Mouse (Mus musculus) urinary bladder, postnatal 4 days (tissue): ENCODE measurements around the gene Vps54.
"Not testable (repeated sequence)": the region's sequence is repeated elsewhere in the genome, so short reads cannot be mapped to it uniquely, and the experiment has no call there.

Experiments
- DNase-seq, 2 experiments: peaks; one replicate each; pipeline ENCODE4 v3.0.0; 2021 to 2022; ENCODE audit warnings: low spot score in 2 of 2

The Vps54 gene

DNA sequence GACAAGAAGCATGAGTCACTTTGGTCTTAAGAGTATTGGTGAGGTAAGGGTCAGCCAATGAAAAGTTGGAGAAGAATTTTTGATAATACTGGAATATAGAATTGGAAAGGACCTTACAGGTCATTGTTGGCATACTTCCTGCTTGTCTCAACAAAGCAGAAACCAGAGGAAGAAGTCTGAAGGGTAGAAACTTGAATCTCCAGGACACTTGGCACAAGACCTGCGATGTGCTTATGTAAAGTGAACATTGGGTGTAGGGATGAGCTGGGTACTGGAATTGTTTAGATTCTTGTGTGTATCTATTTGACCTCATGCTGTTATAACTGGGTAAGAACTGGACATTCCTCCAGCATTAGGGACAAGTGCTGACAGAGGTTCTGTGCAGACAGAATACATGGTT, 2.3 kb downstream of the Vps54 start:
- no peak for DNase-seq

DNA sequence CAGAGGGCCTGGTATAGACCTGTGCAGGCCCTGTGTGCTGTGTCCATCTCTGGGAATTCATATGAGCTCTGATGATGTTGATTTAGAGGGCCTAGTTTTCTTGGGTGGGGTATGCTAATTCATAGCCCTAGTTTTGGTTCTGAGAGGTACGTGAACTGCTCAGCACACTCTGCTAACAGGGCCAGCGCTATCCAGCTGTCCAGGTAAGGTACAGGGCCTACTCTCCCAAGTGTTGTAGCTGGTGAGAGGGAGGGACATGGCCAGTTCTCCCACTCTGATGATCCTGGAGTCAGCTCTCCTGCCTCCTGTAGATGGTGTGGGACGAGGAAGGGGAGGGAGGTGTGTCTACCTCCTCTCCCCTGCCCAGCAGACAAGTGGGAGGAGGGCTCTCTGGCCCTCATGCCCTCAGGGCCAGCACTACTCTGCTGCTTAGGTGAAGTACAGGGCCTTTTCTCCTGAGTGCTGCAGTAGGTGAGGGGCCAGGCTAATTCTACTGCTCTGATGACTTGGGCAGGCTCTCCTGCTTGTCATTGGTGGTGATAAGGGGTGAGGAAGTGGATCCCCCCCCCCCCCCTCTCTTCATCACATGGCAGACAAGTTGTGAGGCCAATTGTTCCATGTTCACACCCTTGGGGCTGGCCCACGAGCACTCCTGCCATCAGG, 8.3 kb downstream of the Vps54 start:
- DNase-seq = no peak

DNA sequence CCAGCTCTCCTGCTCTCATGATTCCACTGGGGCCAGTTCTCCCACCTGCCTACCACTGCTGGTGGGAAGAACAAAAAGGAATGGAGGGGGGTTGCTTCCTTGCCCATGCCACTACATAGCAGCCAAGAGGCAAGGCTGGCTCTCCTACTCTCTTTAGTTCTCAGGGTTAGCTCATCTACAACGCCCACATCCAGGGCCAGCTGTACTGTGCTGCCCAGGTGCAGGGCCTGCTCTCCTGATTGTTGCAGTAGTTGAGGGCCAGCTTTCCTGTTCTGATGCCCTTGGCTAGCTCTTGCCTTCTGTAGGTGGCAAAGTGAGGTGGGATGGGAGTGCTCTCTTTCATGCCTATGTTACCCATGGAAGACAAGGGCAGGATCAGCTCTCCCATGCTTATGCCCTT, 8.9 kb downstream of the Vps54 start:
- no peak for DNase-seq

DNA sequence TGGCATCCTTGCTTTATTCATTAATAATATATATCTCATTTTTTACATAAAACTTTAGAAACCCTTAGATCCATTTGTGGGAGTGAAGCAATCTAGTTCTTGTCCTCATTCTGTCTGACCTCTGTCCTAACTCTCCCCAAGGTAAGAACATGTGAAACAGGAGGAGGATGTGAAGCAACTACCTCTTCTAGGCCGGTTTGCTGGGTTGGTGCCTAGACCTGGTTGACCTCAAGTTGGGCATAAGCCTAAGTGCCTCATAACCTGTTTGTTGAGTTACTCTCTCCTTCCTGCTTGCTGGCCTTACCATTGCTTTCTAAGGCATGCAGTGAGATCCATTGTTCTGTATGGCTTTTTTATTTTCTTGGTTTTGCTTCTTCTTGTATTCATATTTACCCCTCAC, 11.3 kb downstream of the Vps54 start:
- DNase-seq = no peak

DNA sequence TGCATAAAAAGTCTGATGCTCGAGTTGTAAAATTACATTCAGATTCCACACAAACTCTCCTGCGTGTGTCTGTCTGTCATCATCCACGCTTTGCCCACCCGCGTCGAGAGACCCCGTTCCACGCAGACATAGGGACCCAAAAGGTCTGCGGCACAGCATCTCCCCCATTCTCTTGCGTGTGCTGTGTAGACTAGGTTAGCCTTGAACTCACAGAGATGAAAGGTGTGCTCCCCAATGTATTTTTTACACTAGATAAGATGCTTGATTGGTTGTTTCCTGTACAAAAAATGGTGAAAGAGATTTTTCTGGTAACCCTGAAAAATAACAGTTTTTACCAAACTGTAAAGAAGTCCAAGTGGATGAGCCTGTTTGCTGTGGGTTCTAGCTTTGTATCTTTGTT, 19.5 kb downstream of the Vps54 start:
- not testable (repeated sequence) for DNase-seq

DNA sequence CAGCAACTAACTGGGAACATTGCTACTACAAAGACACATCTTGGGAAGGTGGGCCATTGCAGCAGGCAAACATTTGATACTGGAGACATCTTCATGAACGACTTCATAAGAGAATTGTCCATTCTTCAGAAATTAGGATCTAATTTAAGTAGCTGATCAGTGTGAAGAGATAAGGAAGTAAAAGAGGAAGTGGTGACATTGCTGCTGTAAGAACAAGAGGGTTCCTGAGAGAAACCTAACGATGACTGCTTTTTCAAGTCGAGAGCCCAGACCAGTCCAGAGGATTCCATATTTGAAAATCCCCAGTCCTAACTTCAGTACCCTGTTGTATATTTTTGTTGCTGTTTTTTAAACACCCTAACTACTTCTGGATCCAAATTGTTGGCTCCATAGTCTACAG, 26.3 kb downstream of the Vps54 start:
- DNase-seq = no peak

DNA sequence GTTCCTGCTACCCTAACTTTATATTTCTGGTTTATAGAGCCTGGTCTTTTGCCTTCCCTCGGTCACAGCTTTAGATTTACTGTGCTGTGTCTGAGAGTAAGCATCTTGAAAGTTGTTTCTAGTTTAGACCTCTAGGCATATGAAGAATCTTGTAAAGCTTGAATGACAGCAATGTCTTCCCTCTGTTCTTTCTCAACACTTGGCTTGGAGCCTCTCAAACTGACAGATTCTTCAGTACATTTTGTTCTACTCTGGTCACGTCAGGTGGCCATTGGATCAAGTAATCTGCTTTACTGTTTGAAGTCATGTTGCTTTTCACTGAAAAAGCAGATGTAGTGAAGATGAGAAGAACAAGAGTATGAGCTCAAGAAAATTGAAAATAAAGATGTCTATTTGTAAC, 37.1 kb downstream of the Vps54 start:
- DNase-seq = no peak

DNA sequence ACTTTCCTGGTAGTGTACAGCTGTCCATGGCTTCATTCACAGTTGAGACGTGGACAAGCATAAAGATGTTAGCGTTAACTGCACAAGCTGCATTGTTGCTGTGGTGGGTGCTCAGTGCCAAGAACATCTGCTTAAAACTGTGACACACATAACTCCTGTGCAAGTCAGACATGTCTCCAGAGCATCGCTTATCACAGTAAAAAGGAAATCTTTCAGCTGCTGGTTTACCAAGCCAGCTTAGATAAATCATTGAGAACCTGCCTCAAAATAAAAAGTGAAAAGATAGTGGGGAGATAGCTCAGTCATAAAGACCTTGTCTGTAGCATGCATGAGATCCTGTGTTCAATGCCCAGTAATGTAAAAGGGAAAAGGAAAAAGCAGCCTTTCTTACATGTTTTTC, 47.3 kb downstream of the Vps54 start:
- DNase-seq = no peak

DNA sequence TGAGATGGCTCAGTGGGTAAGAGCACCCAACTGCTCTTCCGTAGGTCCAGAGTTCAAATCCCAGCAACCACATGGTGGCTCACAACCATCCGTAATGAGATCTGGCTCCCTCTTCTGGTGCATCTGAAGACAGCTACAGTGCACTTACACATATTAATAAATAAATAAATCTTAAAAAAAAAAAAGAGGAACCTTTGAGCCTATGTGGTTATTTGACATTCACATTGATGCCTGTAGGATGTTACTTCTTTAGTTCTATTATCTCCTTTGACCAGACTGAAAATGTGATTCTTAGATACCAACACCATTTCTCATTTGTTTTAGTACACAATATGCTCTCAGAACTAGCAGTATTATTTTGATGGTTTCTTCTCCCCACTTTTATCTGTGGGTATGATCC, 49.1 kb downstream of the Vps54 start:
- not testable (repeated sequence) for DNase-seq

DNA sequence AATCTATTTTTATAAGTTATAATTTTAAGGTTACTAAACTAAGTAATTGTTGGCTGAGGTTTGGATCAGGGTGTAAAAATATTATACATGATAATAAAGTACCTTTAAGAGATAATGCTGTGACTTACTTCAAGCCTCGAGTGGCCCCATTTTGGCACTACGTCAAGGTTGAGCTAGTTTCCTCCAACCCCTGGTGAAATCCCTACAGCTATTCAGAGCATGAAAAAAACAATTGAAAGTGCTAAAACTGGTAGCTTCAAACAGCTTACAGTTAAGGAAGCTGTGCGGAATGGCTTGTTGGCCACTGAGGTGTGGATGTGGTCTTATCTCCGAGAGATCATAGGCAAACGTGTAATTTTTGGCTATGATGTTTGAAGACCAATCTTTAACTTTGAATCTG, 56.4 kb downstream of the Vps54 start:
- DNase-seq = no peak

DNA sequence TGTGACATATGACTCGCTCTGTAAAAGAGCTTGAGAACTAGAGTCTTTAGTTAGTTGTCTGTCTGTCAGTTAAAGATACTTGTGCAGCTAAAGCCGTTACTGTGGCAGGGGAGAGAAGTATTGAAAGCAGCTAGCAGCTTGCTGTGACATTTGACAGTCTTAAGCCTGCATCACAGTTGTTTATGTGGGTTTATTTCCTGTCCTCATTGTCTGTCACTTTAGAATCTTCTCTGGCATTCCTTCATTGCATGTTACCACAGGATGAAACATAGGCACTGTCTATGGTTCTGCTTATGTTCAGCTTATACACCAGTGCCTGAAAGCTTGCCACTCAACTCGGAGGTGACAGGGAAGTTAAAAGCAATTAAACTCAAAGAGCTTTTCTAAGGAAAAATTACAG, 64.5 kb downstream of the Vps54 start:
- DNase-seq = no peak

DNA sequence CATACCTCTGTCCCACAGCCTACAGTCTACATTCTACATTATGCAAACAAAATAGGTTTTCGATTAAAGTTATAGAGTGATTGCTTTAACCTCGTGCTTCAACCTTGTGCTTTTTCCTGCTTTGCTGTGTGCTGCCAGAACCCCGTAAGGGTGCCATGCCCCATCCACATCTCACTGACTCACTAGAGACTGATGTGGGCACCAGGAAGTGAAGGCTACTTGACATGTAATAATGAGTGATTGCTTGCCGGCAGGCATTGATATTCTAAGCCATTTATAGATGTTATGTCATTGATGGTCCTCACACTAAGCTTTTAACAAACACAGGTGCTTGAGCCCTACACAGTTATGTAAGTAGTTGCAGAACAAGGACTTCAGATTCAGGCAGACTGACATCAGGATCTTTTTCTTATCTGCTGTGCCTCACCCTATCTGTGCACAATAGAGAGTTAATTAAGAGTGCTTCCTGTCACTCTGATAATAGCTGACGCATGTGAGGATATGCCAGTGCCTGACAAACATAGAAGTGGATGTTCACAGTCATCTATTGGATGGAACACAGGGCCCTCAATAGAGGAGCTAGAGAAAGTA, 68.1 kb downstream of the Vps54 start:
- no peak for DNase-seq

DNA sequence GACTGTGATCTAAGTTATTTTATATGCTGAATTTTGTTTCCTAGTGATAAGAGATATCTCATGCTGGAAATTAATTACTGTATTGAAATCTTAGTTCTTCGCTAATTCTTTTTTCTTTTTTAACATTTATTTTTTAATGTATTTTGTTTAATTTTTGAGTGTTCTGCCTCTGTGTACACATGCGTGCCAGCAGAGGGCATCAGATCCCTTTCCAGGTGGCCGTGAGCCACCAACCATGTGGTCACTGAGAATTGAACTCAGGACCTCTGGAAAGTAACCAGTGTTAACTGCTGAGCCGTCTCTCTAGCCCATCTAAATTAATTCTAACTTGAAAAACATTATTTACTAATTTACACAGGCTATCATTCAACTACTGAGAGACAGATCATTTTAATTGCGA, 69.0 kb downstream of the Vps54 start:
- no peak for DNase-seq

DNA sequence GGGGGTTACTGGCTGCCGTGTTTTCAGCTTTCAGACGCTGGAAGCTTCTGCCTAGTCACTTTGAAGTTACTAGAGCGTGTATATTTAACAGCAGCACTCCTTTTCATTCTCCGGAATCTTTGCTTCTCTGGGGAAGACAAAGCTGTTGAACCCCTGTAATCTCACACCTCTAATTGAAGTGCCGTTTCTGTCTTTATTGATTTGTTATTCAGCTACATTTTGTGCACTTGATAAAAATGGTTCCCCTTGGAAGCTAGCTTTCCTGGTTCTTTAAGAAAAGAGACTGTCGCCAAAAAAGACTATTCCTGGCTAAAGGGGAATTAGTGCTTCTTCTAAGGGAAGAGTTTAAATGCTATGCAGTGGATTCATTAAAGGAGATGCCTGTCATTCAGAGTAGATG, 70.4 kb downstream of the Vps54 start:
- no peak for DNase-seq

DNA sequence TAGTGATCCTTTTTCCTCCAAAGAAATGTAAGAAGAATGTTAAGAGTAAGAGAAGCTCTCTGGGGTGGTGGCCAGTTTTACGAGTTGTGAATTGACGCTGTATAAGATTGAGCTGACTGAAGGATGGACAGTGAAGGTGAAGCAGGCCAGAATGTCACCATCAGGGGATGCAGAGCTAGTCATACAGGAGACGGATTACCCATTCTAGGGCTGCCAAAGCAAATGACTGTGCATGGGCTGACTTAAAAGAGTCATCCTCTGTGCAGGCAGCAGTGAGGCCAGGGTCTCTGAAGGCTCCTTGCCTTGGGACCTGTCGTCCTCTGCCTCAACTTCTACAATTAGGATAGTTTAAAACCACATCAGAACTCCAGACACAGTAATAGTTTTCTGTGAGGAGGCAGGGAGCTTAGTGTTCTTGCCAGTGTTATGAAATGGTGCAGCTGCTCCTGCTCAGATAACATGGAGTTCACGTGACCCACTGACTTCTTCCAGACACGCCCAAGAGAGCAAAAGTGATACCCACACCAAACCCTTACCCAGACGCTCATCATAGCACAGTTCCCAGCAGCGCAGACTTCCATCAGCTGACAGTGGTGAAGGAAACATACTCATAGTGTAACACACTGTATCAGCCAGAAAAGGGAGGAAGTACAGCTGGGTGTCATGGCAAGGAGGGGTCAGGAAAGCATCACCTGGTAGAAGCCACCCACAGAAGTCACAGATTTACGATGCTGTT, 75.0 kb downstream of the Vps54 start:
- DNase-seq = no peak

DNA sequence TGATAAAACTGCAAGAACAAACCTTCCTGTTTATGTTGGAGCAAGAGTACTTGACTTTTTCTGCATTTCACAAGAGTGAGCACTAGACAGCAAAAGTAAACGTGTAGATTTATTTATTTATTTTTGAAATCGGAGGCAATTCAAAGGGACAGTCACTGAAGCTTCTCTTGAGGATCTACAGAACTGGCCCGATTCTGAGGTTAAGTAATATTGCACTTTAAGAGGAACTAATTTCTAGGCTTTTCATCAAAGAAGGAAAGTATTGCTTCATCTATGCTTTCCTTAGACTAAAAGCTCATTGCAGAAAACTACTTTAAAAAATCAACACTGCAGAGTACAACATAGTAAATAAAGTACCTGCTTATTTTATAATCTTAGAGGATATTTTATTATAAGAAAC, 82.5 kb downstream of the Vps54 start:
- DNase-seq = no peak

DNA sequence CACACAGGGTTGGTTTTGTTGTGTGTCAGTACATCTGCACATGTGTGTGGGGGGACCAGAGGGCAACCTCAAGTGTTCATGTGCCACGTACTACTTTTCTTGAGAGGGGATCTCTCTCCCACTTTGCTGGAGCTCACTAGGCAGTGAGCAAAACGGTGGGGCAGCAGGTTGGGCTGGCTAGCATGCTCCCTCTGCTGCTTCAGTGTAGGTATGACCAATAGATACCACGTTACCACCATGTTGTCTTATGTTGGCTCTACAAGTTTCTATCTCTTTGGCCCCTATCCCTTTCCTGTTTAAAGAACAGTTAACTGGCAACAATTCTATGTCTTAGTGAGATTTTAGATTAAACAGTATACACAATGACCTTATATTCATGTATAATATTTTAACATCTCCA, 83.3 kb downstream of the Vps54 start:
- DNase-seq = no peak

DNA sequence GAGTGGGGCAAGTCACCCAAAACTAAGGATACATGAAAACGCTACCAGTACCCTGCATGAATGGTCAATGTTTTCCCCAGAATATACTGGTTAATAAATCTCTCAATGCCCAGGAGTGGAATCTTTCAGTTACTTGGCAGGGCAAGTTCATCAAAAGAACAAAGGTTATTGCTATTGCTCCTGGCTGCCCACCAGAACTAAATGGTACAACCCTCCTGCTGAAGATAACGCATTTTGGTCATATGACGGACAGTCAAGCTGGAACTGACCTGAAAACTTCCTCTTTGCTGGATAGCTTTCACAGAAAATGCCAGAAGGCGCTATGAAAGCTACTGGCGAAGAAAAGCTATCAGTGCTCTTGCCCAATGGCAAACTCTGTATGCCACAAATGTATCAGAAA, 86.7 kb downstream of the Vps54 start:
- DNase-seq = no peak

DNA sequence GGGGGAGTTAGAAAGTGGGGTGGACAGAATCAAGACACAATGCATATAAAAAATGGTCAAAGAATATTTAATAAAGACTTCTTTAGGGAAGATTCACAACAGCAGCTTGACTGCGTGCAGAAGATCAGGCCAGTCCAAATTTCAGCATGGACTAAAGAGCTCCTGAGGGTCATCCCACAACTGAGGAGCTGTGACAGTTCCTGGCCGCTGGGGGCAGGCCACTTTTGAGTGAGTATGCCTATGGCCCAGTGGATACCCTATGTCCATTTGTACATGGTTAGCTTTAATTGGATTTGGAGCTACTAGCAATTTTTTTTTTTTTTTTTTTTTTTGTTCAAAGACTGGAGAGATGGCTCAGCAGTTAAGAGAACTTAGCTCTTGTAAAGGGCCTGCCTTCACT, 87.7 kb downstream of the Vps54 start:
- DNase-seq = no peak

DNA sequence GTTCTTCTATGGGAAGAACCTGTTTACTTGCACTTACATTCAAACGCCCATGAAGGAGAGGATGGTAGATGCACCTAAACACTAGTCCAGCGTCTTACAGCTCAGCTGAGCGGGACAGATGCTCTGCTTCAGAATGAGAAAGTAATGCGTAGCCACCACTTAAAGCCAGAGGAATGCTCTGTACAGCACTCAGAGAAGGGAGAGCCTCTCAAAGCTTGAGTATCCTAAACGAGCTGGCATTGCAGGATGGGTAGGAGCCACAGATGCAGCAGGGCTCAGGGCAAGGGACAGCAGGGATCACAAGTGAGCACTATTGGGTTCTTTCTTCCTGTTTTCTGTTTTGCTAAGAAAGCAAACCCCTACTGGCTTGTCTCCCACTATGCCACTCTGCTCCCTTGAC, 88.4 kb downstream of the Vps54 start:
- DNase-seq = no peak

DNA sequence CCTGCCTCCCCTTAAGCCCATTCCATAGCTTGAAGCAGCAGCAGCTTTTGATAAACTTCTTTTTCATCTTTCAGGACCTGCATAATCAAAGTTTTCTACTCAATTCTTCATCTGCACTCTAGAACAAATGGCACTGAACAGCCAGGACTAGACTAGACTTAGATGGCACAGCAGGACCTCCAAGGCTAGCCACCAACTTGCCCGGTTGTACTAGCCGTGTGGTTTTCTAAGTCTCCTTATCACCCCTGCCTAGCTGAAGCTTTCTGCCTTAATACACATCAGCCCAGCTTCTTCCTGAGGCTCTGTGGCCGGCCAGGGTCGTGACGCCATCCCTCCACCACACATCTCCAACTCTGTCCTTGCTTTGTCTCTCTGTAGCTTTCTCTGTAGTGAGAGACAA, 89.1 kb downstream of the Vps54 start:
- no peak for DNase-seq

DNA sequence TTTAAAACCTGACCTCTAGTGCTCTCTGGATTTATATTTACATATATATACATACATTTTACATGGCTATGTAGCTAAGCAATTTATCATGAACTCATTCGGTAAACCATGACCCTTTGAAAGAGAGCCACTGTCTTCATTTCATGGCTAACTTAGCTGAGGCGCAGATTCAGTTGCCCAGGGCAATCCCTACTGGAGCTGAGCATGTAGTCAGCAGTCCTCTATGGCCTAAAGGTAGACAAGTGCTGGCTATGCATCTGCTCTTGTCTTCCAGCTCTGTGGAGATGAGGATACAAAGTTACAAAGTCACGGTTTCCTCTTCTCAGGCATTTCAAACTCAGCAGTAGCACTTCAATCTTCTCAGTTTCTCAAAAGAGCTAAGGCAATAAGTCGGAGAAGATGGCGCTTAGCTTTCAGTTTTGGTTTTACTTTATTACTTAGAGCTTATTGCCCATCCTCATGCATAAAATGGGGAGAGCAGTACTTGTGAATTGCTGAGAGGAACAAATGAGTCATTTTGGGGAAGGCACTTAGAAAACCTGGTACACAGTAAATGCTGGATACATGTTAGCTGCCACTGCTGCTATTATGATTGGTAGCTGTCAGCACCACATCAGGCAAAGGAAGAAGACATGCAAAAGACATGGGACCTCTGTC, 93.7 kb downstream of the Vps54 start:
- DNase-seq = no peak

DNA sequence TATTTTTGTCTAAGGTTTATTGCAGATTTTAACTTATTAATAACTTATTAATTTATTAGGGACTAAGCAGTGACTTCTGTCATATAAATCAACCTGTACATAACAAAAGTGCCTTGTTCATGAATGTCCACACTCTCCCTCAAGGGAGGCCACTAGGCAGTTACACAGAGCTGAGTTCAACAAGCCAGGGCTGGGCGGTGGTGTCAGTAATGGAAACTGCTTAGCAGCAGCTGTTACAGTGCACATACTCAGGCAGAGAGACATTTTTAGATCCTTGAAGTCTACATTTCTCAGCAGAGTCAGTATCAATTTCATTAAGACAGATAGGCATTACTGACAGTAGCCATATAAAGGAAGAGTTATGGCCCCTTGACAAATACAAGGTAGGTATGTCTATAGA, 98.8 kb downstream of the Vps54 start:
- DNase-seq = no peak
